Mouse (Mus musculus): ENCODE measurements around the gene Dnmt3c. TPM values are rescaled to one million over a fixed set of nuclear protein-coding genes. Genes with fewer than 3 reads are reported as not detected.

Gene Dnmt3c
- polyA plus RNA-seq, 1 experiment from 2014 or later: 0.06 TPM

DNA sequence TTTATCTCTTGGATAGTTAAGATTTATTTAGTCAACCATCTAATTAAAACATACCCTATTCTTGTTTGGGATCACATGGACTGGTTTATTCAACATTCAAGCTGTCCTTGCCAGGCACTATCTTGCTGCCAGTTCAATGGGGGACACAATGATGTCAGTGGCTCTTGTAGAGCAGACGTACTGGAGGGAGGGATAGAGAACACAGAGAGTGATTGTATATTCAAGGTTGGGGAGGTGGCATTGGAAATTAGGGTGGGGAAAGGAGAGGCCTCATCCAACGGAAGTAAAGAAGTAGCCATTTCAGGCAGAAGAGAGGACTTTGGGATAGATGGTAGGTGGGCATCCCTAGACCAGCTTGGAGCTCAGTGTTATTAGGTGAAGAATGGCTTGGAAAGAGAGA is 28.4 kb downstream of the Dnmt3c start:
- no peaks in the 10 kb centered on the region; the same call in 1 of the 2 replicates for H3K9me3 ChIP-seq
- no peak for ATAC-seq (ENCODE audit: insufficient number of reproducible peaks, low FRiP score, low TSS enrichment, low read depth)
- H3K4me3 ChIP-seq: no peak overlapping the region
- H3K27ac ChIP-seq: no peak overlapping the region
- no peaks in the 10 kb centered on the region for H3K27me3 ChIP-seq
- 81% methylated on average over 2 of the region's 2 CpGs for WGBS
- H3K4me1 ChIP-seq: no peaks in the 10 kb centered on the region
- no peak overlapping the region for H3K9ac ChIP-seq
- H3K4me2 ChIP-seq: no peak overlapping the region
- H3K36me3 ChIP-seq: no peaks in the 10 kb centered on the region

- no peak overlapping the region for H3K9ac ChIP-seq
- 83% methylated on average over 4 of the region's 4 CpGs for WGBS
- no peaks in the 10 kb centered on the region; the same call in 1 of the 2 replicates for H3K9me3 ChIP-seq
- H3K27me3 ChIP-seq: no peaks in the 10 kb centered on the region
- no peaks in the 10 kb centered on the region for H3K4me1 ChIP-seq
- no peak overlapping the region for H3K27ac ChIP-seq
- H3K36me3 ChIP-seq: no peaks in the 10 kb centered on the region
- ATAC-seq (ENCODE audit: insufficient number of reproducible peaks, low FRiP score, low TSS enrichment, low read depth): no peak
- H3K4me3 ChIP-seq: no peak overlapping the region
- no peak overlapping the region for H3K4me2 ChIP-seq
Observed at GRCm38 (mm10) chr2:153725291-153725690, 28.8 kb downstream of the Dnmt3c start.

DNA sequence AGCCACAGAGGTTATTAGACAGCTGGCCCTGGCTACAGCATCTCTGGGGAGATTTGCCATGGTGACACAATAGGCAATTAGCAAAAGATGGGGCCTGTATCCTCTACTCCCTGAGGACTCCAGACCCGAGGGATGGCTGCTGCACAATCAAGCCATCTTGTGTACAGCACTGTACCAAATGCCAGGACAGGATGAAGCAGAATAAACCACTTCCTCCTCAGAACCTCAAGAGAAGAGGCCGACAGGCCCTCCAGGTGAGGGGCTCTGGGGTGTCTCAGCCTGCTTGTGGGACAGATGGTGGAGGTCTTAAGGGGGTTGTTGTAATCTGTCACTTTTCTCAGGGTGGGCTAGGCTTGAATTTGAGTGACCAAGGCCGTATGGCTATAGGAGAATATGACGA is 37.6 kb downstream of the Dnmt3c start:
- ATAC-seq (ENCODE audit: insufficient number of reproducible peaks, low FRiP score, low TSS enrichment, low read depth): no peak
- Histone ChIP-seq H3K9me3 (no peaks in the 10 kb centered on the region), H3K27ac (no peak overlapping the region), H3K4me3 (no peak overlapping the region), H3K9ac (no peak overlapping the region), H3K27me3 (no peaks in the 10 kb centered on the region), H3K4me1 (no peaks in the 10 kb centered on the region), H3K4me2 (no peak overlapping the region), H3K36me3 (no peaks in the 10 kb centered on the region)
- WGBS: 76% methylated on average over 4 of the region's 4 CpGs

DNA sequence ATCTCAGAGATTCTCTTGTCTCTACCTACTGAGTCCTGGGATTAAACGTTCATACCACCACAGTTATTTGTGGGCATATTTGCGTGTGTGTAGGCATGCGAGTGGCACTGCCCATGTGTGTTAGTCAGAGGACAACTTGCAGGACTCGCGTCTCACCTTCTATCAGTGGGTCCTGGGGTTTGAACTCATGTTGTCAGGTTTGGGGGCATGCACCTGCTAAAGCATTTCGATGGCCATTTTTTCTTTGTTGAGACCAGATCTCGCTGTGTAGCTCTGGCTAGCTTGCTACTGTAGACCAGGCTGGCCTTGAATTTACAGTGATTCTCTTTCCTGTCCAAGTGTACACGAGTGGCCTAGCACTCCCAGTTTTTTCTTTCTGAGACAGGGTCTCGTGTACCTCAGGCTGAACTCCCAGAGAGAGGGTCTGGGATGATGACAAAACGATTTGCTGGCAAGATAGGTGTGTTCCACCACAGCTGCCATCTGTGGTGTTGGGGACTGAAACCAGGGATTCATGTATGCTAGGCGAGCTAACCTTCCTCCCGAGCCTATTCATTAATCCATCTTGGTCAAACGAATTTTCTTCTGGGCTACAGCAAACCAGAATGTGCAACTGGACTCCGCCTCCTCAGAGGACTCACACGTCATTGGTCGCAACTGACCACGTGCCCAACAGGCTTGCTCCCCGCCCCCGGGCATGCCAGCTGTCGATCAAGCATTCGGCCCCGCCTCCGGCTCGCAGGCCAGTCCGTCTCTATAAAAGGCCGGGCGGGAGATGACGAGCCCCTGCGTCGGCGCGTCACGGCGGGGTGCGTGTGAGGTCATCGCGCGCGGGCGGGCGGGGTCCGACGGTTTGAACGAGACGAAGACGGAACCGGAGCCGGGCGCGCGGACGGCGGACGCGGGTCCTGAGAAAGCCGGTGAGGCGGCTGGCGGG is 44.3 kb downstream of the Dnmt3c start, which contains the start of gene Mapre1:
Gene Mapre1, plus strand, starts transcription at position 775 of the 937 bp plus-strand sequence.
- Histone ChIP-seq H3K9ac (peak within 1 kb of the TSS; percentile 82), H3K36me3 (peaks cover 3% of the 10 kb centered on the region; the same call in 1 of the 2 replicates), H3K4me1 (peaks cover 29% of the 10 kb centered on the region), H3K27me3 (no peaks in the 10 kb centered on the region), H3K4me3 (peak within 1 kb of the TSS; percentile 84), H3K4me2 (peak within 1 kb of the TSS; percentile 65), H3K9me3 (no peaks in the 10 kb centered on the region), H3K27ac (peak within 1 kb of the TSS; percentile 96)
- WGBS: 10% methylated on average over 58 of the region's 58 CpGs
- ATAC-seq (ENCODE audit: insufficient number of reproducible peaks, low FRiP score, low TSS enrichment, low read depth): peak; percentile 96

- Histone ChIP-seq H3K9me3 (no peaks in the 10 kb centered on the region), H3K27ac (peak overlapping the region; percentile 96), H3K4me3 (peak overlapping the region; percentile 84), H3K4me2 (peak overlapping the region; percentile 65), H3K4me1 (peaks cover 30% of the 10 kb centered on the region), H3K36me3 (peaks cover 8% of the 10 kb centered on the region; the same call in 1 of the 2 replicates), H3K27me3 (no peaks in the 10 kb centered on the region), H3K9ac (peak overlapping the region; percentile 82)
- peak; percentile 86 for ATAC-seq (ENCODE audit: insufficient number of reproducible peaks, low FRiP score, low TSS enrichment, low read depth)
- WGBS: 1% methylated on average over 55 of the region's 56 CpGs
Observed at GRCm38 (mm10) chr2:153741437-153742065, 45.1 kb downstream of the Dnmt3c start.

- Histone ChIP-seq H3K4me1 (peaks cover 16% of the 10 kb centered on the region), H3K27me3 (no peaks in the 10 kb centered on the region), H3K4me3 (no peak overlapping the region), H3K27ac (no peak overlapping the region), H3K9me3 (no peaks in the 10 kb centered on the region), H3K4me2 (no peak overlapping the region), H3K36me3 (peaks cover 40% of the 10 kb centered on the region), H3K9ac (no peak overlapping the region)
- no peak for ATAC-seq (ENCODE audit: insufficient number of reproducible peaks, low FRiP score, low TSS enrichment, low read depth)
Observed at GRCm38 (mm10) chr2:153747994-153748393, 51.5 kb downstream of the Dnmt3c start.

DNA sequence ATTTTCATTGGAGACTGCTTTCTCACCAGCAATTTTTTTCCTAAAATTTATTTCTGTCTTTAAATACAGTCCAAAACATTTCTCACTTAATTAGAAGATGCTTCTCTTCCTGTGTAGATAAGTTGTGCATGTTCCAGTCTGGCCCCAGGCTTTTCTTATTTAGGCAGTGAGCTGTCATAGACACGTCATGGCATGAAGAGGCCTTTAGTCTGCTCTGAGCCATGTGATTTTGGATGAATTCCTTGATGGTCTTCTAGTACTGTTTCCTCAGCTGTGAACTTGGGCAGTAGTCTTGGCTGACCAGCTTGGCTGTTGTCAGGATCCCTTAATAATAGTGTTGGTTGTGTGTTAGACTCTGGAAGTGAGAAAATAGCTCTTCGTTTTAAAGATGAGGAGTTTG is 53.9 kb downstream of the Dnmt3c start:
- no peak overlapping the region for H3K4me3 ChIP-seq
- 74% methylated on average over 2 of the region's 2 CpGs for WGBS
- H3K4me2 ChIP-seq: no peak overlapping the region
- no peaks in the 10 kb centered on the region for H3K9me3 ChIP-seq
- H3K9ac ChIP-seq: no peak overlapping the region
- ATAC-seq (ENCODE audit: insufficient number of reproducible peaks, low FRiP score, low TSS enrichment, low read depth): no peak
- peaks cover 47% of the 10 kb centered on the region for H3K36me3 ChIP-seq
- no peaks in the 10 kb centered on the region for H3K27me3 ChIP-seq
- no peak overlapping the region for H3K27ac ChIP-seq
- peaks cover 5% of the 10 kb centered on the region; the same call in 1 of the 2 replicates for H3K4me1 ChIP-seq

- no peaks in the 10 kb centered on the region for H3K27me3 ChIP-seq
- H3K4me2 ChIP-seq: no peak overlapping the region
- no peak overlapping the region for H3K27ac ChIP-seq
- no peak overlapping the region for H3K4me3 ChIP-seq
- no peaks in the 10 kb centered on the region for H3K9me3 ChIP-seq
- ATAC-seq (ENCODE audit: insufficient number of reproducible peaks, low FRiP score, low TSS enrichment, low read depth): no peak
- WGBS: 90% methylated on average over 5 of the region's 5 CpGs
- peaks cover 95% of the 10 kb centered on the region for H3K36me3 ChIP-seq
- H3K9ac ChIP-seq: no peak overlapping the region
- H3K4me1 ChIP-seq: no peaks in the 10 kb centered on the region
Observed at GRCm38 (mm10) chr2:153762121-153762520, 65.7 kb downstream of the Dnmt3c start.

DNA sequence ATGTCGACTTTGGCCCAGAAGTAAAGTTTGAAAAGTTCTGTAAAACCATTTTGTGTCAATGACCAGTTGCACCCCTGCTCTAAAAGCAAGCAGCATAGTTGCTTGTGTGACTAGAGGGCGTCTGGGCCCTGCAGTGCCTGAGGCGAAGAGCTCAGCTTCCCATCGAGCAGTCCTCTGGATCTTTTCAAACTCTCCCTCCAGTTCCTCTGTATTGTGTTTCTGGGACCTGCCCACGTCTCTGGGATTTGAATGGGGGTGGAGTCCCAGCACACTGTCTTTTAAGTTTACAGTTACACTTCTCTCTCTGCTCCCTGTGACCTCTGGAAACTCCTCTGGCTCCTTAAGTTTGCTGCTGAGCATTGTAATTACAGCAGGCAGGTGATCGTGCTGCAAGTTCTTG is 71.0 kb downstream of the Dnmt3c start:
- Histone ChIP-seq H3K4me3 (no peak overlapping the region), H3K36me3 (peaks cover 77% of the 10 kb centered on the region), H3K9me3 (no peaks in the 10 kb centered on the region), H3K27ac (no peak overlapping the region), H3K4me1 (no peaks in the 10 kb centered on the region), H3K9ac (no peak overlapping the region), H3K27me3 (no peaks in the 10 kb centered on the region), H3K4me2 (no peak overlapping the region)
- no peak for ATAC-seq (ENCODE audit: insufficient number of reproducible peaks, low FRiP score, low TSS enrichment, low read depth)
- 68% methylated on average over 6 of the region's 6 CpGs for WGBS

DNA sequence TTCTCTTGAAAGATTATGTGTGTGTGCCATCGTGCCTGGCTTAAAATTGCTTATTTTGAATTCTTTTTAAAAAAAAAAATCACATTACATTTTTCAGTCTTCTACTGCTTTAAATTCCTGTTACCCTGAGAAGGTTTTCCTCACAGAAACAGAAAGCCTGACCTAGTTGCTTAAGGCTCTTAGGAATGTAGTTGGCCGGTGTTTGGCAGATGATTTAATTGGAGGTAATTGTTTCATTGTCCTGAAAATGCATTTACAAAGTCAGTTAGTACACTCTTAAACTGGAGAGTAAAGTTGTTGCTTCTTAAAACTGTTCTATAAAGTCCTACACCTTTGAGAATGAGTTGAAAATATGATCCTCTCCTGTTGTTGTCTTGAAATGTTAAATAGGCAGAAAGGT is 72.4 kb downstream of the Dnmt3c start:
- H3K4me2 ChIP-seq: no peak overlapping the region
- H3K27me3 ChIP-seq: no peaks in the 10 kb centered on the region
- H3K27ac ChIP-seq: no peak overlapping the region
- H3K36me3 ChIP-seq: peaks cover 72% of the 10 kb centered on the region
- no peak overlapping the region for H3K9ac ChIP-seq
- 78% methylated on average over 2 of the region's 2 CpGs for WGBS
- H3K4me3 ChIP-seq: no peak overlapping the region
- no peaks in the 10 kb centered on the region for H3K4me1 ChIP-seq
- ATAC-seq (ENCODE audit: insufficient number of reproducible peaks, low FRiP score, low TSS enrichment, low read depth): no peak
- H3K9me3 ChIP-seq: no peaks in the 10 kb centered on the region

DNA sequence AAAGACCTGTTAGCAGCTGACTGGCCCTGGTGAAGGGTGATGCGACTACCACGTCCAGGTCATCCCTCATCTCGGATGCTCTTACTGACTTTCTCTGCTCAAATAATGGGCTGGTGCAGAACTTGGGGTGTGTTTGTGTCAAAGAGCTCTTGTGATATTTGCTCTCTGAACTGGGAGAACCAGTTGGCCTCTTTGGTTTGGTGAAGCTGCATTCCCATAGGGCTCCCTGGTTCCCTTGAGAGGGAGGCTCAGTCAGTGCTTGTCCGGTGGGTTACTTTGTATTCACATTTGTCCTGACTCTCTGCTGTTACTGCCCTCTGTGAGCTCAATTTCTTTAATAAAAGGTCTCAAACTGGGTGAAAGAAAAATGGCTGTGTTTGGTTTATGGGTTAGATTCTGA is 76.5 kb downstream of the Dnmt3c start:
- Histone ChIP-seq H3K9me3 (no peaks in the 10 kb centered on the region), H3K27me3 (no peaks in the 10 kb centered on the region), H3K27ac (no peak overlapping the region), H3K4me2 (no peak overlapping the region), H3K36me3 (peaks cover 36% of the 10 kb centered on the region; the same call in 1 of the 2 replicates), H3K4me3 (no peak overlapping the region), H3K4me1 (no peaks in the 10 kb centered on the region), H3K9ac (no peak overlapping the region)
- ATAC-seq (ENCODE audit: insufficient number of reproducible peaks, low FRiP score, low TSS enrichment, low read depth): no peak
- 88% methylated on average over 4 of the region's 4 CpGs for WGBS

DNA sequence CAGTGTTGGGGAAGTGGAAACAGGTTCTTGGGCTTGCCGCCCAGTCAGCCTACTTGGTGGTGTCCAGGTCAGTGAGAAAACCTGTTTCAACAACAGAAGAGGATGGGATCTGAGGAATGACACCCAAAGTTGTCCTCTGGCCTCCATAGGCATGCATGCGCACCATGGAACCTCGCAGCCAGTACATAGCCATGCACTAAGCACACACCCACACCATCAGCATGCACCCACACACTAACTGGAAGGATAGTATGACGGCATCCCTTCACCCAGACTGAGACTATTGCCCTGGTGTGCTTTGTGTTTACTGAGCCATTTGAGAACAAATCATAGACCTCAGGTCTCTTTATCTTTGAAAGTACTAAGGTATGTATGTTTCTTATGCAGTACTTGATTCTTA is 79.0 kb downstream of the Dnmt3c start:
- H3K4me1 ChIP-seq: peaks cover 12% of the 10 kb centered on the region
- H3K27ac ChIP-seq: no peak overlapping the region
- no peak for ATAC-seq (ENCODE audit: insufficient number of reproducible peaks, low FRiP score, low TSS enrichment, low read depth)
- H3K9me3 ChIP-seq: no peaks in the 10 kb centered on the region
- H3K9ac ChIP-seq: no peak overlapping the region
- no peaks in the 10 kb centered on the region for H3K27me3 ChIP-seq
- H3K4me2 ChIP-seq: no peak overlapping the region
- H3K36me3 ChIP-seq: peaks cover 18% of the 10 kb centered on the region; the same call in 1 of the 2 replicates
- WGBS: 95% methylated on average over 4 of the region's 4 CpGs
- no peak overlapping the region for H3K4me3 ChIP-seq

All from limb, embryonic 15.5 days (tissue).